Mouse (Mus musculus) 416B (cell line): Measurements from ENCODE around the gene Icosl.
"Not testable (repeated sequence)": the region's sequence is repeated elsewhere in the genome, so short reads cannot be mapped to it uniquely, and the experiment has no call there.

Source experiments
- DNase-seq: peaks from one replicate; pipeline ENCODE4 v3.0.0; 2011; ENCODE audit warnings: low read depth

Icosl gene

DNA sequence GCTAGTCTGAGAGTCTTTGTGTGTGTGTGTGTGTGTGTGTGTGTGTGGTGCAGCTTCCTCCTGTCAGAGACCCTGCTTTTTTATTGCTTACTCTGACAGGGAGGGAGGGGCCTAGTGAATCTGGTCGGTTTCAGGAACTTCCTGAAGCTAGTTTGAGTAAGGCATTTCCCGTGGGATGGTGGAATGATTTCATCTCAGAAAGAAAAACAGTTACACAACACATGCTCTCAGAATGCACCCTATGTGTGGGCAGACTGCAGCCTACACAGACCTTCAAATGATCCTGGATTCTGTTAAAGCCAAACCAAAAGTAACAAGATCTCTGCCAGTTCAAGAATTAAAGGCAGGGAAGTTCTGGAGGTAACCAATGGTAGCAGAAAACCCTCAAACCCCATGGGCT is 46.1 kb downstream of the Icosl start:
- DNase-seq, result peak; percentile 42

DNA sequence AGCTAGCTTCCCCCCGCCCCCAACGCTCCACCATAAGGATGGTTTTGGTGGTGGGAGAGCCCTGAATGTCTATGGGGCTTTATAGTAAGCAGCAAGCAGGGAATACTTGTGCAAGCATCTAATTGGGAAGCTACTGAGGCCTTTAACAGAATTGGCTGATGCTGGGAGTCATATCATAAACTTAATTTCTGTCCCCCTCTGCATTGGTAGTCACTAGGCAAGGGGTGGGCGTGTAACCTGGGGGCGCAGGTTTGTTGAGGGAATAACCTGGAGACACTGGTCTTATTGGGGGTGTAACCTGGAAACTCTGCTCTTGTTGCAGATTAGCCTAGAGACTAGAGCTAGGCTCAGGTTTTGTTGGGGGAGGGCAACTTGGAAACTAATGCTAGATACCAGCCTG is 50.3 kb downstream of the Icosl start:
- no peak for DNase-seq

DNA sequence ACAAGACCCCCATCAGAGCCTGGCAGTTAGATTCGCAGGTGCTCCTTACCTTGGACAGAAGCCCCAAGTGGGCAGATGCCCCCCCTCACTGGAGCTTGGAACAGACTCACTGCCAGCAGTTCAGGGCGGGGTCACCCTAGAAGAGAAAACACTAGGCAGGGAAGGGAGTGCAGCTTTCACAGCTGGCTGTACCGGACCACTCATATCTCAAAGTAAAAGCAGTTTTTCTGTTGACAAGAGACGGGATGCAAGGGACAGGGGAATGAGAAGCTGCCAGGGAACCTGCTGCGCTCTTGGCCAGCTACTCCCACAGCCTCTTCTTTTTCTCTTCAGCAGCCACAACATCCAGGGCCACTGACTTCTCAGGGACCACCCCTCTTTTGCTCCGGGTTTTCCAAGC is 55.0 kb downstream of the Icosl start:
- not testable (repeated sequence) for DNase-seq

DNA sequence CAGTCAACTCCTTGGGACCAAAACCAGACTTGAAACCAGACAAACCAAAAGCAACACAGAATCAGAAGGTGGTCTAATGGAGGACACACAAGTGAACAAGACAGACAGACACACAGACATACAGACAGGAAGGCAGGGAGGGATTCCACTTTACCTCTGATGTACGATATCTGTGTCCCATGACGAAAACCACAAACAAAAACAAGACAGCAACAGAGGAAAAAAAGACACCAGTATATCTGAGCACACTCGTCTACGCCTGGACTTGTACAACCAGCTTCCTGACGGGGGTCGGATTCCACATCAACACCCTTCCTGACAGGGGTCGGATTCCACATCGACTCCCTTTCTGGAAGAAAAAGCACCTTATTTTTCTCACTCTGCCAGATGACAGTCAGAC is 56.0 kb downstream of the Icosl start:
- DNase-seq, result not testable (repeated sequence)

DNA sequence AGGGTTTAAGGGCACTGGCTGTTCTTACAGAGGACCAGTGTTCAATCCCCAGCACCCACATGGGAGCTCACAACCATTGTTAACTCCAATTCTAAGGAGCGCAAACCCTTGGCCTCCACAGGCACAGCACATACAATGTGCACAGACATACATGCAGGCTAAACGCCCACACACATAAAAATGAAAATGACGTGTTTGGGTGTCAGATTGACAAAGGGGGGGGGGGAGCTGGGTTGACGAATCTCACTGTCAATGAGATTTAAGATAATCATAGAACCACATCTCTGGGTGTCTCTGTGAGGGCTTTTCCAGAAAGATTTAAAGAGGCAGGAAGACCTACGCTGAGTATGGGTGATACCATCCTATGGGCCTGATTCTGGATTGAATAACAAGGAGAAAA is 57.2 kb downstream of the Icosl start:
- DNase-seq, result no peak

DNA sequence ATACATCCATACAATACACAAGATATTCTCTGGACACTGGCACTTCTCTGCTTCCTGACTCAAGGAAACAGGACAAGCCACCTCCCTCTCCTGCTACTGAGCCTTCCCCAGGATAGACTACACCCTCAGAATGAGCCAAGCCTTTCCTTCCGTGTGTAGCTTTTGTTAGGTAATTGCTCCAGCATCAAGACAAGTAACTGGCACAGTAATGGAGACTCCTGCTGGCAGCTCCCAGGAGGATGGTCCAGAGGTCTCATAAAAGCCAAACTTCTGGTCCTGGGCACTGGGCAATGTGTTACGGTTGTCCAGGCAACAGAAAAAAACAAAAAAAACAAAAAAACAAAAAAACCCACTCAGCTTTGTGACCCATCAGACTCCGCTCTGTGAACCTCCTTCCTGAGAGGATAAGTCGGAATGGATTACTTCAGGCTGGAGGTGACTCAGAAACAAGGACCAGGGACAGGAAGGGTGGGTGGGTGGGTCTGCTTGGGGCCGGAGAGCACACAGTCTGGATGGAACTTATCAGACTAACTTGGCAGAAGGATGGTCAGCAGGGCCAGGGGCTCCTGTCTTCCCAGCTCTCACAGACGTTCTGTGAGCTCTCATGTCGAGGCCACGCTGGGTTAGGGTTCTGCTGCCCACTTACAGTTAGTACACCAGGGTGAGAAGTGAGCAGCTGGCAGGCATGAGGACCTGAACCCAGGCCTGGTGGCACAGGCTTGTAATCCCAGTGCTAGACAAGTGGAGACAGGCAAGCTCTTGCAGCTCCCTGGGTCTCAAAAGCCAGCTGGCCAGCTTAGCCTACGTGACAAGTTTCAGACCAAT is 58.2 kb downstream of the Icosl start:
- no peak for DNase-seq

DNA sequence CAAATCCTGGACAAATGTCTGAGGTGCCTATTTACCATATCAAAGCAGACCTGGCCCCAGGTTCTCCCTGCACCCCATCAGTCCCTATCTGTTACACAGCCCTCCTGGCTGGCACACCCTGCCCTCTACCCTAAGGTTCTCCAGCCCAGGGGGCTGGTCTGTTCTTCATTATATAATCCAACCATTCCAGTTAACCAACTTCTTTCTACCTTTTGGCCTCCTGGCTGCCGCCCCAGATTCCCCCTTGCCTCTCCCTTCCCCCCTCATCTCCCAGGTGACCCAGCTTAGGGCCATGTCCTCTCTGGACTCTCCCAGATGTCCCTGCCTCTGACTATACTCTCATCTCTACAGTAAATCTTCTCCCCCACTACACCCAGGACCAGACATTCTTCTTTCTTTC is 58.8 kb downstream of the Icosl start:
- no peak for DNase-seq

DNA sequence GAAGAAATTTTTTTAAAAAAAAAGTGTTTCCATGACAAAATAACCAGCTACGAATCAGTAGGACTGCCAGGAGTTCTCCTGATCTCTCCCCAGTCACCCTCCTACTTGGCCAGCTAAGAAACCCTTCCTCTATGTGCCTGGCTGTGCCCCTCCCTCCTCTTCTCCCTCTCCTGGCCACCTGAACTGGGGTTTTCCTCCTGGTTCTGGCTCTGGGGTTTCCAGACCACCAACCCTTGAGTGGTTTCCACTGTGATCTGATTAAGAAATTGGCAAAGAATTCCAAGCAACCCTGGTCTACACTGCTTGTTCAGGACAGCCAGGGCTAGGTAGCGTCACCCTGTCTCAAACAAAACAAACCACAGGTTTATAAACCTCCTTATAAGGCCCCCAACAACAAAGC is 59.5 kb downstream of the Icosl start:
- DNase-seq, result no peak

DNA sequence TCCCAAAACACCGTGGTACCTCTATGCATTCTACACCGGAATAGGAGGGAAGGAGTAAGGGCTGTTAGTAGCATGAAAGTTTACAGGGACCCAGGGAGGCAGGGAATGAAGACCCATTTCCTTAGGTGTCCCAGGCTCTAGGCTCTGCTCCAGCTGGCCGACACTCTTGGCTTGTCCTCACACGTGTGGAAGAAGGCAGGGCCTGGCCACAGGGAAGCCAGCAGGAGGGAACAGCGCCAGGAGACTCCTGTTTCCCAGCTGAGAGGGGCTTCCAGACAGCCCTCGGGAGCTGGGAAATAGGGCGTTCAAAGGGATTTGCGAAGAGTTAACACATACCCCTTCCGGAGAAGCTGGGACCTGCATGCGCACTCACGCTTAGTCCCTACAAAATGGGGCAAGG is 60.3 kb downstream of the Icosl start:
- no peak for DNase-seq

DNA sequence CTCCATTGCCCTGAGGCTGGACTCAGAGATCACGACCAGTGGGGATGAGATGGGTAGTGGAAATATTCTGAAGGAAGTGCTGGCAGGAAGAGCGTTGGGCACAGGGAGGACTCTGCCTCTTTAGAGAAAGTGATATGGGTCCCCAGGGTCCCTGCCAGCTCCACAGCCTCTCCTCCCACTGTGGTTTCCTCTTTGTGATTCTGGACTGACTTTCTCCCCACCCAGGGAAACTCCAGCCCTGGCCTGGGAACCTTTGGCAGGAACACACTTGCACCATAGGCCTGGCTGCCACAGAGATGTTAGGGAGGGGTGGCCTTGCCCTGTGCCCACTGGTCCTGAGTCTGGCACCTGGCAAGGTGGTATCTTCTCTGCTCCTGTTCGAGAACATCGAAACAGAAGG is 60.9 kb downstream of the Icosl start:
- DNase-seq, result no peak
